Mouse (Mus musculus) ES-E14 (cell line): ENCODE results near the gene Araf. TPM values are rescaled to one million over a fixed set of nuclear protein-coding genes. Genes with fewer than 3 reads are reported as not detected.

ENCODE experiments used
- DNase-seq: peaks from one replicate; pipeline ENCODE4 v3.0.0-alpha.2; 2013; ENCODE audit warnings: low read depth, low spot score
- H3K27ac ChIP-seq: 2 replicates; pipeline ENCODE4 v1.5.1; 2012; ENCODE audit warnings: low read depth, mild to moderate bottlenecking, low read length, moderate library complexity, mixed read lengths; ENCODE audit not compliant: poor library complexity, insufficient read depth, severe bottlenecking
- H3K36me3 ChIP-seq: 2 replicates; pipeline ENCODE4 v1.6.1; 2012; ENCODE audit warnings: mild to moderate bottlenecking, low read length, moderate library complexity, mixed read lengths; ENCODE audit not compliant: control insufficient read depth, poor library complexity, insufficient read depth, severe bottlenecking
- H3K4me1 ChIP-seq, 2 experiments: fragments of 150-350 bp in 1 of 2; sonication (generic) in 1 of 2; 2 replicates each; pipeline ENCODE4 v1.6.1; 2012; ENCODE audit warnings: low read length in 2 of 2, mild to moderate bottlenecking in 1 of 2, mixed read lengths in 1 of 2; ENCODE audit not compliant: control insufficient read depth in 2 of 2, insufficient read depth in 2 of 2, poor library complexity in 1 of 2
- H3K4me3 ChIP-seq, 2 experiments: fragments of 150-350 bp in 1 of 2; sonication (generic) in 1 of 2; 2 replicates each; pipeline ENCODE4 v1.5.1; 2012; ENCODE audit warnings: low read length in 2 of 2, low read depth in 1 of 2, mild to moderate bottlenecking in 1 of 2, mixed read lengths in 1 of 2; ENCODE audit not compliant: insufficient read depth in 1 of 2, poor library complexity in 1 of 2, severe bottlenecking in 1 of 2
- H3K9ac ChIP-seq: 2 replicates; pipeline ENCODE4 v1.6.1; 2012; ENCODE audit warnings: low read depth, mild to moderate bottlenecking, low read length, mixed read lengths; ENCODE audit not compliant: poor library complexity, insufficient read depth, severe bottlenecking
- H3K9me3 ChIP-seq: fragments of 150-350 bp; sonication (generic); 2 replicates; pipeline ENCODE4 v1.6.1; 2012; ENCODE audit warnings: low read depth, mild to moderate bottlenecking, low read length; ENCODE audit not compliant: control insufficient read depth, insufficient read depth
- CHD2 ChIP-seq: IDR thresholded peaks from 2 replicates; pipeline ENCODE4 v1.6.1; 2014; ENCODE audit warnings: mild to moderate bottlenecking, low read depth, low read length, inconsistent platforms
- HCFC1 ChIP-seq: IDR thresholded peaks from 2 replicates; pipeline ENCODE4 v1.6.1; 2012; ENCODE audit warnings: low read length, inconsistent platforms, borderline replicate concordance; ENCODE audit not compliant: insufficient read depth
- MAFK ChIP-seq: IDR thresholded peaks from 2 replicates; pipeline ENCODE4 v1.6.1; 2014; ENCODE audit warnings: mild to moderate bottlenecking, low read depth, low read length, inconsistent platforms; ENCODE audit not compliant: insufficient read depth
- ZC3H11A ChIP-seq: IDR thresholded peaks from 2 replicates; pipeline ENCODE4 v1.6.1; 2012; ENCODE audit warnings: low read depth, mild to moderate bottlenecking, inconsistent platforms, low read length, borderline replicate concordance
- ZNF384 ChIP-seq: IDR thresholded peaks from 2 replicates; pipeline ENCODE4 v1.6.1; 2012; ENCODE audit warnings: low read depth, low read length, inconsistent platforms
- in situ Hi-C, 2 experiments: fragments of 600-800 bp; cut with MboI; formaldehyde crosslinking; loops; one replicate each; pipeline ENCODE4 v1.15.1; 2025; ENCODE audit warnings: low sequenced_read_pairs in 2 of 2, inconsistent platforms in 1 of 2; ENCODE audit not compliant: unreplicated experiment in 2 of 2
- total RNA-seq: library from RNA; depleted of rRNA; stranded (reverse); fragments of 300-350 nt; gene quantifications from 2 replicates; pipeline ENCODE4 v1.2.3, GENCODE M21; 2012; rRNA removed

The Araf gene
- total RNA-seq, 1 experiment: 81.8 TPM

DNA sequence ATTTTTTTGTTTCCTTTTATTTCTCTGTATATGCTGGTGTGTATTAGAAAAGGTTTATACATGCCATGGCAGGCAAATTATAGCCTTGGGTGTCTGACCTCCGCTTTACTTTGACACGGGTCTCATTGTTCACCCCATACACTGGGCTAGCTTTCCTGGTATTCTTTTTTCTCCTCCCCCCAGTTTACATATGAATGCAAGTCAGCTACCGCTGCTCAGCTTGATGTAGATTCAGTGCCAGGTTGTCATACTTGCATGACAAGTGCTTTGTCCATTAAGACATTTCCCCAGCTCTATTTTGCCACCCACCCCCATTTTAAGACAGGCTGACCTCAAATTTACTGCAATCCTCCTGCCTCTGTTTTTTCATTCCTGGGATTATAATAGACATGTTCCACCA lies 77.6 kb downstream of the Araf start:
- no peaks in the 10 kb centered on the region for H3K9me3 ChIP-seq
- H3K4me1 ChIP-seq: peaks cover 4 to 5% of the 10 kb centered on the region in 2 experiments; a peak in 2 of 4 replicates
- no peaks in the 10 kb centered on the region for H3K36me3 ChIP-seq
- H3K27ac ChIP-seq: no peak overlapping the region; the same call in 1 of the 2 replicates
- DNase-seq: no peak
- H3K4me3 ChIP-seq: no peak overlapping the region
- TF ChIP-seq HCFC1 (no peak), CHD2 (no peak), ZC3H11A (no peak), MAFK (no peak), ZNF384 (no peak)
- no peak overlapping the region for H3K9ac ChIP-seq
- in situ Hi-C loops: no loop called here

DNA sequence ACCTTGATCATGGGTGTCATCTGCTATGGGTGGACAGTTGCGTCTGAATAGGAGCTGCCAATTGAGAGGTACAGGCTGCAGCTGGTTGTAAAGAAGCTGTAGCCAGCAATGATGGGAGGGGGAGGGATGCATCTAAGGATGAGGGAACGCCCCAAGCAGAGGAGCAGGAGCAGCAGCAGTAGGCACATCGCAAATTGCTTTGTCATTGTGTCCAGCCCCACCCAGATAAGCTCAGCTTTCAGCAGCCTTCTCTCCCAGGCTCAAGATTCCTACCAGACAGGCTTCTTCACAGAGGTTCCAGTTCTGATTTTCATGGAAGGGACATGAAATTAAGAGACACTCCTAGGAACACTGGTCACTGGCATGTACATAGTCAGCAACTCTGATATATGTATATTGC lies 112.5 kb downstream of the Araf start:
- Histone ChIP-seq H3K27ac (no peak overlapping the region; the same call in 1 of the 2 replicates), H3K9me3 (no peaks in the 10 kb centered on the region), H3K9ac (no peak overlapping the region), H3K36me3 (no peaks in the 10 kb centered on the region), H3K4me1 (peaks cover 3 to 7% of the 10 kb centered on the region in 2 experiments; a peak in 1 of 4 replicates), H3K4me3 (no peak overlapping the region)
- in situ Hi-C loops: no loop called here
- DNase-seq: peak; percentile 37
- TF ChIP-seq ZNF384 (no peak), MAFK (peak; percentile 86), HCFC1 (no peak)

Other genes starting within 250 kb of the Araf start
- not detected in 2 replicates for gene Rgn, start 248.0 kb upstream of the Araf start, total RNA-seq
- gene Rbm10, start 180.3 kb upstream of the Araf start, total RNA-seq: 49.4 and 57.9 TPM in 2 replicates
- 161 and 213 TPM in 2 replicates for gene Ndufb11, start 180.2 kb upstream of the Araf start, total RNA-seq
- 149 and 178 TPM in 2 replicates for gene Uba1, start 139.5 kb upstream of the Araf start, total RNA-seq
- 47.5 and 53.4 TPM in 2 replicates for gene Cdk16, start 109.9 kb upstream of the Araf start, total RNA-seq
- 16.8 and 43.4 TPM in 2 replicates for gene Usp11, start 93.9 kb upstream of the Araf start, total RNA-seq
- gene Timp1, start 72.4 kb downstream of the Araf start, total RNA-seq: 88.4 and 130 TPM in 2 replicates
- gene Syn1, start 123.2 kb downstream of the Araf start, total RNA-seq: 1.6 and 1.7 TPM in 2 replicates
- 4.4 and 9.6 TPM in 2 replicates for gene Cfp, start 133.7 kb downstream of the Araf start, total RNA-seq
- gene Elk1, start 152.8 kb downstream of the Araf start, total RNA-seq: 8.2 and 8.4 TPM in 2 replicates
- gene Uxt, start 164.2 kb downstream of the Araf start, total RNA-seq: 37.0 and 41.5 TPM in 2 replicates